Mouse (Mus musculus) heart, adult 8-10 months (tissue): ENCODE measurements around the gene Rffl. TPM values are rescaled to one million over a fixed set of nuclear protein-coding genes. Genes with fewer than 3 reads are reported as not detected.
A peak's percentile ranks its signal among the peaks of the same experiment; 100 is the strongest.

ENCODE experiments used
- DNase-seq: peaks from one replicate; pipeline ENCODE4 v3.0.0; 2022; ENCODE audit warnings: low spot score
- total RNA-seq, 4 experiments: library from RNA; stranded (reverse); gene quantifications; 2 replicates each; pipeline ENCODE4 v1.2.4; 2022

Gene Rffl
- total RNA-seq, result 1 to 10 TPM; 3.8 to 4.7 (median 4.7) TPM

GRCm38 (mm10) chr11:82871031-82871446, at the start of gene Rffl:
Rffl (minus strand) TSS chr11:82871210.
- DNase-seq, result peak; percentile 87

GRCm38 (mm10) chr11:82920768-82921167, 49.8 kb upstream of the Rffl start:
- no peak for DNase-seq

- peak; percentile 79 for DNase-seq
Observed at GRCm38 (mm10) chr11:82914711-82915352, 43.8 kb upstream of the Rffl start.

GRCm38 (mm10) chr11:82910679-82911389, 39.8 kb upstream of the Rffl start:
- DNase-seq, result peak; percentile 76

GRCm38 (mm10) chr11:82910250-82910649, 39.2 kb upstream of the Rffl start, which contains the start of gene Unc45b:
Unc45b (plus strand) TSS chr11:82910550.
- DNase-seq, result no peak

GRCm38 (mm10) chr11:82908608-82908989, 37.6 kb upstream of the Rffl start:
- DNase-seq, result no peak

GRCm38 (mm10) chr11:82907651-82908607, 36.9 kb upstream of the Rffl start, which contains the start of gene Nle1:
Nle1 (minus strand) TSS chr11:82908411.
- DNase-seq, result peak; percentile 91

GRCm38 (mm10) chr11:82905816-82906215, 34.8 kb upstream of the Rffl start:
- DNase-seq, result no peak

GRCm38 (mm10) chr11:82904952-82905351, 33.9 kb upstream of the Rffl start:
- no peak for DNase-seq

- DNase-seq, result no peak
Observed at GRCm38 (mm10) chr11:82901606-82902310, 30.7 kb upstream of the Rffl start.

- DNase-seq, result no peak
Observed at GRCm38 (mm10) chr11:82899720-82900119, 28.7 kb upstream of the Rffl start.

GRCm38 (mm10) chr11:82897478-82897877, 26.5 kb upstream of the Rffl start:
- no peak for DNase-seq

GRCm38 (mm10) chr11:82891936-82892335, 20.9 kb upstream of the Rffl start, which contains the start of gene Fndc8:
Fndc8 (plus strand) TSS chr11:82892124.
- no peak for DNase-seq

GRCm38 (mm10) chr11:82890342-82890762, 19.3 kb upstream of the Rffl start, which contains the start of gene Rad51d:
Rad51d (minus strand) TSS chr11:82890614.
- DNase-seq, result peak; percentile 93

- no peak for DNase-seq
Observed at GRCm38 (mm10) chr11:82889524-82890341, 18.7 kb upstream of the Rffl start.

- no peak for DNase-seq
Observed at GRCm38 (mm10) chr11:82888491-82888946, 17.5 kb upstream of the Rffl start.

GRCm38 (mm10) chr11:82886559-82886958, 15.5 kb upstream of the Rffl start:
- DNase-seq, result no peak

GRCm38 (mm10) chr11:82883180-82883579, 12.2 kb upstream of the Rffl start:
- DNase-seq, result no peak

GRCm38 (mm10) chr11:82877726-82878344, 6.8 kb upstream of the Rffl start:
- DNase-seq, result no peak

GRCm38 (mm10) chr11:82875631-82876030, 4.6 kb upstream of the Rffl start:
- no peak for DNase-seq
